Mouse (Mus musculus): ENCODE measurements at regions not wholly inside any gene's neighbourhood (a gene's known extent, or its start where the extent isn't known, plus 50 kb on each side); places are given as distances from the start of the nearest gene placed in this dataset.

DNA sequence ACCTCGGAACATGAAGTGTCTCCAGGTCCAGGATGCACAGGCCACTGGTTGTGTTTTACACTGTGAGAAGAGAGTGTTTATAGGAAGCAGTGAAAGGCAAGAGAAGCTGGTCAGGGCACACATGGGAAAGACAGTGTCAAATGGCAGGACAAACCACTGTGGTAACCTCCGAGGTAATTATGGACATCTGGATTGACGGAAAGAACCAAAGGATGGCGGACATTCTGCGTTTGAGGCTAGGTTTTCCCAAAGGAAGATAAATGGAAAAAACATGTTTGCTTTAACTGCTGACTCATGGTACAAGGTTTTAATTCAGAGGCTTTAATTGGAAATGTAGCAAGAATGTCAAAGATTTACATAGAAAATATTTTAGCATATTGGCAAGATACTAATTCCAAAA is 80.2 kb downstream of the Tmem30b start:
- TF ChIP-seq CTCF (IDR thresholded peaks at IDR 0.05; ENCODE audit: low read depth, low read length) (no peak), POLR2A (IDR thresholded peaks at IDR 0.05; ENCODE audit: borderline replicate concordance, low read depth, low read length) (no peak)

All from bone marrow macrophage, adult 2 months (primary cell).